Mouse (Mus musculus): Measurements from ENCODE around the gene Ldha. TPM values are rescaled to one million over a fixed set of nuclear protein-coding genes. Genes with fewer than 3 reads are reported as not detected.

Ldha gene
- total and polyA plus RNA-seq, 2 experiments from 2014 or later: 1,604 to 1,727 TPM

DNA sequence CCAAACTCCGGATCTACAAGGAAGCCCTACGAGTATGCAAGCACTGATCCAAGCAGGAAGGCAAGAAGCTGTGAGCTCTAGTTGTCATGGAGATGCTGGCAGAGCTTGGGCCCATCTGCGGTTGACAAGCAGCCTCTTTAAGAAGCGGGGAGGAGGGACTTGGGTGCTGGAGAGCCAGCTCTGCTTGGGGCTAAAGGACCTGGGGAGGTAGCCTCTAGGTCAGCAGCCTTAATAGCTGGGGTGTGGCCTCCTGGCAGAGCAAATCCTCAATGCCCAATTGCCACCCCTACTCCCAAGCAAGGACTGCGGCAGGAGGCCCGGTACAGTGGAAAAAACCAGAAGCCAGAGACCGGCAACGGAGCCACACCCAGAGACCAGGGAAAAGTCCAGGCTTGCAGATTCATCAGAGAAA, 2.4 kb upstream of the Ldha start:
- TF ChIP-seq EP300 (IDR thresholded peaks at IDR 0.05; ENCODE audit: low read depth) (no peak), CTCF (IDR thresholded peaks at IDR 0.05; ENCODE audit: low read depth) (no peak)
- peak; percentile 72 for DNase-seq (ENCODE audit: low spot score)
- no peak overlapping the region for H3K9ac ChIP-seq (replicated peaks; ENCODE audit: low read depth, low read length)
- peak overlapping the region; percentile 84 for H3K27ac ChIP-seq (ENCODE audit: low read depth)
- peaks cover 17% of the 10 kb centered on the region for H3K4me1 ChIP-seq (ENCODE audit: control insufficient read depth, insufficient read depth)
- ATAC-seq (ENCODE audit: insufficient read depth, low read depth): peak; percentile 73
- H3K36me3 ChIP-seq (replicated peaks; ENCODE audit: control insufficient read depth, insufficient read depth, low read length): no peaks in the 10 kb centered on the region
- no peak overlapping the region for H3K4me3 ChIP-seq (ENCODE audit: low read depth, low read length)
- no peaks in the 10 kb centered on the region for H3K9me3 ChIP-seq (replicated peaks; ENCODE audit: control insufficient read depth, low read length)
- peak overlapping the region; percentile 33 for H3K4me2 ChIP-seq (ENCODE audit: low read depth, low read length)
- 23% methylated on average over 8 of the region's 8 CpGs for WGBS
- no peaks in the 10 kb centered on the region for H3K27me3 ChIP-seq (ENCODE audit: control insufficient read depth, insufficient read depth, low read length)

GRCm38 (mm10) chr7:46839446-46839845, 1.8 kb upstream of the Ldha start:
- no peaks in the 10 kb centered on the region for H3K27me3 ChIP-seq (ENCODE audit: control insufficient read depth, insufficient read depth, low read length)
- WGBS: 33% methylated on average over 7 of the region's 7 CpGs
- H3K9me3 ChIP-seq (replicated peaks; ENCODE audit: control insufficient read depth, low read length): no peaks in the 10 kb centered on the region
- H3K4me3 ChIP-seq (ENCODE audit: low read depth, low read length): no peak overlapping the region
- no peak for DNase-seq (ENCODE audit: low spot score)
- no peaks in the 10 kb centered on the region for H3K36me3 ChIP-seq (replicated peaks; ENCODE audit: control insufficient read depth, insufficient read depth, low read length)
- peak overlapping the region; percentile 84 for H3K27ac ChIP-seq (ENCODE audit: low read depth)
- H3K4me2 ChIP-seq (ENCODE audit: low read depth, low read length): peak overlapping the region; percentile 33; the same call in 1 of the 2 replicates
- no peak for TF ChIP-seq EP300 (IDR thresholded peaks at IDR 0.05; ENCODE audit: low read depth)
- H3K9ac ChIP-seq (replicated peaks; ENCODE audit: low read depth, low read length): no peak overlapping the region
- peaks cover 17% of the 10 kb centered on the region for H3K4me1 ChIP-seq (ENCODE audit: control insufficient read depth, insufficient read depth)
- no peak for ATAC-seq (ENCODE audit: insufficient read depth, low read depth)

- no peak overlapping the region for H3K4me3 ChIP-seq (ENCODE audit: low read depth, low read length)
- ATAC-seq (ENCODE audit: insufficient read depth, low read depth) (no peak), DNase-seq (ENCODE audit: low spot score) (no peak)
- no peaks in the 10 kb centered on the region for H3K27me3 ChIP-seq (ENCODE audit: control insufficient read depth, insufficient read depth, low read length)
- H3K9me3 ChIP-seq (replicated peaks; ENCODE audit: control insufficient read depth, low read length): no peaks in the 10 kb centered on the region
- H3K27ac ChIP-seq (ENCODE audit: low read depth): peak overlapping the region; percentile 84; the same call in 1 of the 2 replicates
- H3K9ac ChIP-seq (replicated peaks; ENCODE audit: low read depth, low read length): no peak overlapping the region
- WGBS: 80% methylated on average over 5 of the region's 5 CpGs
- H3K36me3 ChIP-seq (replicated peaks; ENCODE audit: control insufficient read depth, insufficient read depth, low read length): no peaks in the 10 kb centered on the region
- TF ChIP-seq CTCF (IDR thresholded peaks at IDR 0.05; ENCODE audit: low read depth): no peak
- TF ChIP-seq EP300 (IDR thresholded peaks at IDR 0.05; ENCODE audit: low read depth): no peak
- no peak overlapping the region for H3K4me2 ChIP-seq (ENCODE audit: low read depth, low read length)
- H3K4me1 ChIP-seq (ENCODE audit: control insufficient read depth, insufficient read depth): peaks cover 19% of the 10 kb centered on the region
These were observed 1.4 kb upstream of the Ldha start for GRCm38 (mm10) chr7:46839861-46840260.

GRCm38 (mm10) chr7:46840326-46840725, 949 bp upstream of the Ldha start:
- no peaks in the 10 kb centered on the region for H3K36me3 ChIP-seq (replicated peaks; ENCODE audit: control insufficient read depth, insufficient read depth, low read length)
- no peak overlapping the region for H3K4me2 ChIP-seq (ENCODE audit: low read depth, low read length)
- H3K9me3 ChIP-seq (replicated peaks; ENCODE audit: control insufficient read depth, low read length): no peaks in the 10 kb centered on the region
- H3K4me1 ChIP-seq (ENCODE audit: control insufficient read depth, insufficient read depth): peaks cover 24% of the 10 kb centered on the region
- WGBS: 73% methylated on average over 4 of the region's 4 CpGs
- H3K4me3 ChIP-seq (ENCODE audit: low read depth, low read length): no peak overlapping the region
- H3K27ac ChIP-seq (ENCODE audit: low read depth): no peak overlapping the region
- no peaks in the 10 kb centered on the region for H3K27me3 ChIP-seq (ENCODE audit: control insufficient read depth, insufficient read depth, low read length)
- no peak for DNase-seq (ENCODE audit: low spot score)
- ATAC-seq (ENCODE audit: insufficient read depth, low read depth): no peak
- no peak overlapping the region for H3K9ac ChIP-seq (replicated peaks; ENCODE audit: low read depth, low read length)
- no peak for TF ChIP-seq EP300 (IDR thresholded peaks at IDR 0.05; ENCODE audit: low read depth)
- TF ChIP-seq CTCF (IDR thresholded peaks at IDR 0.05; ENCODE audit: low read depth): no peak

DNA sequence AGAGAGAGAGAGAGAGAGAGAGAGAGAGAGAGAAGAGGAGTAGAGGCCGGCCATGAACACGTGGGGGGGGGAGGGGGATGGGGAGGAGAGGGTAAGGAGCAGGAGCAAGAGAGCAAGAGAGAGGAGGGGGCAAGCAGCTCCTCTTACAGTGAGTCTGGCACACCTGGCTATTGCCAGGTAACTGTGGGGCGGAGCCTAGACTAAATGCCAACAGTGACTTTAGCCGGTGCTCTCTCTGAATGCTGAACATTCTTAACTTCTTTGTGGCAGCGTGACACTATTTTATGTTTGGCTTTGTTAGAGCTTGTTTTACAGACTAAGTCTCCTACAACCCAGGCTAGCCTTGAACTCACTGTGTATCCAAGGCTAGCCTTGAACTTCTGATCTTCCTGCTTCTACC, 1.0 kb downstream of the Ldha start:
- no peak for DNase-seq (ENCODE audit: low spot score)
- H3K27ac ChIP-seq (ENCODE audit: low read depth): no peak overlapping the region

GRCm38 (mm10) chr7:46843576-46843975, 2.3 kb downstream of the Ldha start:
- Histone ChIP-seq H3K4me1 (ENCODE audit: control insufficient read depth, insufficient read depth) (peaks cover 26% of the 10 kb centered on the region), H3K36me3 (replicated peaks; ENCODE audit: control insufficient read depth, insufficient read depth, low read length) (peaks cover 12% of the 10 kb centered on the region)

More for the DNA sequence above, 1.0 kb downstream of the Ldha start:
- TF ChIP-seq EP300 (IDR thresholded peaks at IDR 0.05; ENCODE audit: low read depth) (no peak), CTCF (IDR thresholded peaks at IDR 0.05; ENCODE audit: low read depth) (no peak)
- no peak overlapping the region for H3K9ac ChIP-seq (replicated peaks; ENCODE audit: low read depth, low read length)
- H3K4me2 ChIP-seq (ENCODE audit: low read depth, low read length): no peak overlapping the region
- H3K27me3 ChIP-seq (ENCODE audit: control insufficient read depth, insufficient read depth, low read length): no peaks in the 10 kb centered on the region
- WGBS: 49% methylated on average over 5 of the region's 5 CpGs
- H3K36me3 ChIP-seq (replicated peaks; ENCODE audit: control insufficient read depth, insufficient read depth, low read length): no peaks in the 10 kb centered on the region
- H3K4me1 ChIP-seq (ENCODE audit: control insufficient read depth, insufficient read depth): peaks cover 27% of the 10 kb centered on the region
- ATAC-seq (ENCODE audit: insufficient read depth, low read depth): no peak
- H3K9me3 ChIP-seq (replicated peaks; ENCODE audit: control insufficient read depth, low read length): no peaks in the 10 kb centered on the region
- no peak overlapping the region for H3K4me3 ChIP-seq (ENCODE audit: low read depth, low read length)

More at GRCm38 (mm10) chr7:46843576-46843975, 2.3 kb downstream of the Ldha start:
- Histone ChIP-seq H3K27me3 (ENCODE audit: control insufficient read depth, insufficient read depth, low read length) (no peaks in the 10 kb centered on the region), H3K9ac (replicated peaks; ENCODE audit: low read depth, low read length) (no peak overlapping the region), H3K9me3 (replicated peaks; ENCODE audit: control insufficient read depth, low read length) (no peaks in the 10 kb centered on the region), H3K27ac (ENCODE audit: low read depth) (no peak overlapping the region), H3K4me3 (ENCODE audit: low read depth, low read length) (no peak overlapping the region), H3K4me2 (ENCODE audit: low read depth, low read length) (no peak overlapping the region)
- TF ChIP-seq CTCF (IDR thresholded peaks at IDR 0.05; ENCODE audit: low read depth) (no peak), EP300 (IDR thresholded peaks at IDR 0.05; ENCODE audit: low read depth) (no peak)
- ATAC-seq (ENCODE audit: insufficient read depth, low read depth): no peak
- WGBS: 86% methylated on average over 4 of the region's 4 CpGs
- DNase-seq (ENCODE audit: low spot score): no peak
